Mouse (Mus musculus) cortical plate, adult 2 months (tissue): ENCODE results near the gene Eddm3b.

Source experiments
- CTCF ChIP-seq: fragments of 200-500 bp; IDR thresholded peaks from 2 replicates; pipeline ENCODE4 v1.5.1; 2011; ENCODE audit warnings: mild to moderate bottlenecking, control low read depth, low read length; ENCODE audit not compliant: insufficient read depth; ENCODE audit errors: extremely low read depth
- POLR2A ChIP-seq: fragments of 200-500 bp; IDR thresholded peaks from 2 replicates; pipeline ENCODE4 v1.6.1; 2011; ENCODE audit warnings: mild to moderate bottlenecking, low read length, control low read depth; ENCODE audit not compliant: insufficient read depth; ENCODE audit errors: extremely low read depth

- TF ChIP-seq CTCF (no peak), POLR2A (no peak)
These were observed 24.6 kb upstream of the Eddm3b start for GRCm38 (mm10) chr14:51089674-51090076.
